ENCODE assay signal across 8 mouse cellular contexts in genomic region chr17:47738066-47738878, GRCm38 (mm10). TPM values are rescaled to one million over a fixed set of nuclear protein-coding genes. Genes with fewer than 3 reads are reported as not detected.
A peak's percentile ranks its signal among the peaks of the same experiment; 100 is the strongest.
DNase-seq lines count a peak whose midpoint lies in the region; ATAC-seq lines count a peak whose summit lies in the region.

No protein-coding gene starts in this region.

- H3K4me3 ChIP-seq in kidney, embryonic 14.5 days (ENCODE audit: low read length), result peak overlapping the region; percentile 74

- H3K4me2 ChIP-seq in kidney, embryonic 14.5 days (replicated peaks; ENCODE audit: low read depth, low read length), result peak overlapping the region; percentile 96

- H3K9me3 ChIP-seq in kidney, embryonic 14.5 days (ENCODE audit: control insufficient read depth, low read length), result no peaks in the 10 kb centered on the region

- WGBS in kidney, embryonic 14.5 days, result under 1% methylated on average over 47 of the region's 61 CpGs

- DNase-seq in B cell, adult 2 months, result peak; percentile 90 to 91
- DNase-seq in R1 (ENCODE audit: low read depth, low spot score), result peak; percentile 96
- DNase-seq in embryo, embryonic 9.5 days (ENCODE audit: extremely low spot score), result peak; percentile 51
- peak; percentile 39 to 55 for DNase-seq in heart, adult 9 months (ENCODE audit: low spot score in 2 of 2)
- DNase-seq in lung, postnatal 14 days, result peak; percentile 56
- peak; percentile 27 for DNase-seq in ovary, postnatal 10 days (ENCODE audit: low spot score)
- peak; percentile 86 for DNase-seq in yolk sac, embryonic 10.5 days (ENCODE audit: low spot score)

- no peaks in the 10 kb centered on the region for H3K36me3 ChIP-seq in kidney, embryonic 14.5 days (ENCODE audit: control insufficient read depth, insufficient read depth, low read length)

- peak overlapping the region; percentile 80 for H3K9ac ChIP-seq in kidney, embryonic 14.5 days (ENCODE audit: low read depth, low read length)

- peak; percentile 78 for ATAC-seq in kidney, embryonic 14.5 days (ENCODE audit: low FRiP score, low TSS enrichment)

- peaks cover 14% of the 10 kb centered on the region for H3K4me1 ChIP-seq in kidney, embryonic 14.5 days (ENCODE audit: control insufficient read depth, insufficient read depth, low read length)

- H3K27me3 ChIP-seq in kidney, embryonic 14.5 days (ENCODE audit: control insufficient read depth, insufficient read depth, low read length), result no peaks in the 10 kb centered on the region

- H3K27ac ChIP-seq in kidney, embryonic 14.5 days (ENCODE audit: low read depth, low read length), result peak overlapping the region; percentile 90

RNA-seq across cellular contexts. Expression of gene Tfeb, which starts 1.4 kb away (rescaled TPM):
- 11.7 and 12.0 TPM in 2 replicates for polyA plus RNA-seq in kidney, embryonic 14.5 days (2014; fragmentation: Nextera tagmentation; extraction: Ambion mirVana)

RNA-seq across cellular contexts. Expression of gene Pgc, which starts 11.6 kb away (rescaled TPM):
- not detected in 2 replicates for polyA plus RNA-seq in kidney, embryonic 14.5 days (2014; fragmentation: Nextera tagmentation; extraction: Ambion mirVana)

RNA-seq across cellular contexts. Expression of gene Prickle4, which starts 43.7 kb away (rescaled TPM):
- 0.99 and 1.3 TPM in 2 replicates for polyA plus RNA-seq in kidney, embryonic 14.5 days (2014; fragmentation: Nextera tagmentation; extraction: Ambion mirVana)

RNA-seq across cellular contexts. Expression of gene Gm21981, which starts 44.0 kb away (rescaled TPM):
- polyA plus RNA-seq in kidney, embryonic 14.5 days (2014; fragmentation: Nextera tagmentation; extraction: Ambion mirVana), result 0.55 and 1.2 TPM in 2 replicates

RNA-seq across cellular contexts. Expression of gene Frs3, which starts 49.4 kb away (rescaled TPM):
- polyA plus RNA-seq in kidney, embryonic 14.5 days (2014; fragmentation: Nextera tagmentation; extraction: Ambion mirVana), result 2.9 and 4.6 TPM in 2 replicates

Comparison
In these comparisons a context has a peak if more than half of its experiments do, and no peak if none do; other contexts are left out.
1. Peak in every context shown above with its lines: DNase-seq, ATAC-seq, H3K4me3 ChIP-seq and H3K27ac ChIP-seq.
2. DNase-seq: peak in every context shown above with its lines; median percentile 96 in R1; 90 in B cell, adult 2 months; 86 in yolk sac, embryonic 10.5 days; 56 in lung, postnatal 14 days; 51 in embryo, embryonic 9.5 days; 47 in heart, adult 9 months; 27 in ovary, postnatal 10 days.